Mouse (Mus musculus): ENCODE measurements around the gene Plekha7. TPM values are rescaled to one million over a fixed set of nuclear protein-coding genes. Genes with fewer than 3 reads are reported as not detected.

The Plekha7 gene
- total RNA-seq, 1 experiment from 2014 or later: 0.76 TPM

DNA sequence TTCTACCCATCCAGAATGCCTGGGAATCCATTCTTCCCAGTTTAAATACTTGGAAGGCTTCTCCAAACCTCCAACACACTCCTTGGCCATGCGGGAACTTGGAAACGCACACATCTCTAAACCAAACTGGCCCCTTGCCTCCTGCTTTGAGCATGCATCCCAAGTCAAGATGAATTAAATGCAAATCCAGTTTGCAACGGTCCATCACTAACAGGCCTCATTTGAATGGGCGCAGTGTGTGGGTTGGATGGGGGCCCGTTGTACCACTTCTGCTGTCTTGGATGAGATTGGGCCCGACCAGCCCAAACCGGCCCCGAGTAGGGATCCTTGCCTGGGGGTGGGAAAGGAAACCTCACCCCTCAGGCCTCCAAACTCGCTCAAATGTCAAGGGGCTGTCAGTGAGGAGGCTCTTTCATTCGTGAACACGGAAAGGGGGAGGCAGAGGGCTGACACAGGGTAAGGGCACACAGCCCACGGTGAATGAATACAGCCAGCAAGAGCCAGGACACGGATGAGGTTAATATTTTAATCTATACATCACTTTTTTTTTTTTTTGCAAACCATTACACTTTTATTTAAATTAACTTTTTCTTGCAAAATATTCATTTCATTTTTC lies 185.1 kb downstream of the Plekha7 start:
- no peak for ATAC-seq (replicated peaks; ENCODE audit: insufficient number of reproducible peaks, low FRiP score, low TSS enrichment, poor library complexity, severe bottlenecking)

DNA sequence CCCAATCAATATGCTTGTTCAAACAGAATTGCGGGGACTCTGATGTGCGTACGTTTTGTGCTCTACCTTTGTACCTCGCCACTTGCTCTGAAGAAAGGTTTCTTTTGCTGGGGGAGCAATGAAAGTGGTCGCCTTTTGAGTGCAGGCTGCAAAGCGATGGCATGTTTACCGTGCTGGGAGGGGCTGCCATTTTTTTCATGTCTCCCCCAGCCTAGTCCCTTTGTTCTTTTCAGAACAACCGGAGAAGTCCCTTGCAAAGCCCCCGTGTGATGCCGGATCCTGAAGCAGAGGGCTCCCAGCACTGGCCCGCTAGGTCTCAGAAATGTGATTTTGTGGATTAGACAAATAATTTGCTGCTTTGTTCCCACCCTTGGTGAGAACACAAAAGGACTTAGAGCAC lies 187.0 kb downstream of the Plekha7 start:
- no peak for ATAC-seq (replicated peaks; ENCODE audit: insufficient number of reproducible peaks, low FRiP score, low TSS enrichment, poor library complexity, severe bottlenecking)

DNA sequence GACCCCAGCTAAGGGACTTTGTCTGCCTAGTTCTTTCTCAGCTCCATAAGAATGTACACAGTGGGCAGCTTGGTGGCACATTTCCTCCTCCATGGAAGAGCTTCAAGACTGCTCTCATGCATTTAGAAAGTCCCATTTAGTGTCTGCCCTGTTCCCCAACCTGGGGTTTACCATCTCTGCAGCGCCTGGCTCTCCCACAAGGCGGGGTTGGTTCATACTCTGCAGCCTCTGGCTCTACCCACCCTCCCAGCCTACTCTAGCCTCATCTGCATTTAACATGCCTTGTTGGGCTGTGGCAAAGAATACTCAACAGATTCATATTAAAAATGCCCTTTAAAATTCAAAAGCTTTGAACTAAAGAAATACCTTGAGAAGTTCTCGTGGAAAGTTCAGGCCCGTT lies 187.4 kb downstream of the Plekha7 start:
- ATAC-seq (replicated peaks; ENCODE audit: insufficient number of reproducible peaks, low FRiP score, low TSS enrichment, poor library complexity, severe bottlenecking): no peak

DNA sequence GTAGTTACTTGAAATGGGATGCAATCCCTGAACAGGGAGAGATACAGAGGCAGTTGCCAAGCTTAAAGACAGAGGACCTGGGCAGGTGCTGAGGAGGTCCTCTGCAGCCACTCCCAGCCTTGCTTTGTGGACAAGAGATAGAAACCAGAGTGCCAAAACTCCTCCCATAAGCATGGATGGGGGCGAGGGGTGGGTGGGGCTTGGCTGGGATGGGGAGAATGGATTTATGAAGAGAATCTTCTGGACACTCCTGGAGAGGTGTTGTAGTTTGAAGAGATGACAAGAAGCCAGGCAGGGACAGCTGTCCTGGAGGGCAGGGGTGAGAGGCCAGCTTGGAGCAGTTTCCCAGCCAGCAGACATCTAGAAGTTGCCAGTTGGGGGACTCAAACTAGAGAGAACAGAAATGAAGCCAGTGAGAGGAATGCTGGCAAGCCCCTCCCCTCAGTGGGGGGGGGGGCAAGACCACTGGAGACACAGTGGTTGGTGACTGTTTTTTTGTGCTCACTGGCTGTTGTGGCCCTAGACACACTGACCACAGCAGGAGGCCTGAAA lies 188.8 kb downstream of the Plekha7 start:
- no peak for ATAC-seq (replicated peaks; ENCODE audit: insufficient number of reproducible peaks, low FRiP score, low TSS enrichment, poor library complexity, severe bottlenecking)

DNA sequence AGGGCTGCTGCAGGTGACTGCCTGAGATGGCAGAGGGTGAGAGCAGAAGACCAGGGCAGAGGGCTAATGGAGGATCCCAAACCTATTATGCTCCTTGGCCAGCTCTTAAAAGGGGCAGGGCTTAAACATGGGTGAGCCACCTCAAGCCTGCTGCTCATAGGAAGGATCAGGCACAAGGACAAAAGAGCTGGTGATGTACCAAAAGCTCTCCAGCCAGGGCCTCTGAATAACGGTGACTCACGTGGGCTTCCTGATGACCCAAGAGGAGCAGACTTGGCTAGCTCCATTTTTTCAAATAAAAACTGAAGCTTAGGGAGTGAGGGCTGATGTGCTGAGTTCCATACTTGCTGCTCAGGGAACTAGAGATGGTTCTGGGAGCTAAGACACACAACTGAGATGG lies 192.2 kb downstream of the Plekha7 start:
- no peak for ATAC-seq (replicated peaks; ENCODE audit: insufficient number of reproducible peaks, low FRiP score, low TSS enrichment, poor library complexity, severe bottlenecking)

DNA sequence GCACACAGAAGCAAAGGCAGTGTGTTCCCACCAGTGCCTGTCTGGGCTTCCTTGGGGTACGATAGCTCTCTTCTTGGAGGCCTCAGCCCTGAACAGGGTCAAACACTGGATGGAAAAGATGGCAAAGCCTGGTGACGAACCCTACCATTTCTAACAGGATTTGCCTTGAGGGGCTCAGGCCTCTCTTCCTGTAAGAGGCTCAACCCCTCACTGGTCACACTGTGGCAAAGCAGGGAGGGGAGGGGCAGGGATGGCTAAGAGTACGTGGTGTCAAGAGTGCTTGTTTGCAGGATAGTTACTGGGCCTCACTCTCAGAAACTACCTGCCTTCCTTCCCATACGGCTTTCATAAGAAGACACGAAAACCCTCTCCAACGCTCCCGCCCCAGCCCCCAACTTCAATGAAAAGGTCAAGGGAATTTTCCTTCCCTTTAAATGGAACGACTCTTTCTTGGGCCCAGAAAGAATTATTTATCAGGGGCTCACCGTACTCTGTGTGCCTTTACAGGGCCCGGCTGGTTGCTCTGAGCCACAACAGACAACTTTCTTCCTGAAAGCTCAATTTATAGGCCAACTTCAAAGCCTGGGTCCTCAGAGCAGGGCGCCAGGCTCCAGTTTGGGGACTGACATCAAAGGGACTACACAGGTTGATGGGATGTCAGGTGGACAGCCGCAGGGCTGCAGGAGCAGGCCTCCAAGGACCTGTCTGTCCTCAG lies 192.8 kb downstream of the Plekha7 start:
- ATAC-seq (replicated peaks; ENCODE audit: insufficient number of reproducible peaks, low FRiP score, low TSS enrichment, poor library complexity, severe bottlenecking): no peak

DNA sequence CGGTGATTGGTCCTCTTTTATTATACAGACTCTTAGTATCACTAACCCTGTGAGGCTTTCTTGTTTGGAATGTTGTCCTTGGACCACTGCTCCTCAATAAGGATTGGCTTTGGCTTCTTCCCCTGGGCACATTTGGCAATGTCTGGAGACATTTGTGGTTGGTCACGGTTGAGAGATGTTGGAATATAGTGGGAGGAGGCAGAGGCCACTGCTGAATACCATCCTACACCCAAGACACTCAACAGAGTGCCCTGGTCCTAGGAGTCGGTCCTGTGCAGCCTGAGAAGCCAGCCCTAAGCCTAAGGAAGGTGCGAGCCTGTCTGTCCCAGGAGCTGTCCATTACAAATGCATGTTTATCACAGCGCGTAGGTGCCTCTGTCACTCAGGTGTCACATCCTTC lies 196.6 kb downstream of the Plekha7 start:
- no peak for ATAC-seq (replicated peaks; ENCODE audit: insufficient number of reproducible peaks, low FRiP score, low TSS enrichment, poor library complexity, severe bottlenecking)

DNA sequence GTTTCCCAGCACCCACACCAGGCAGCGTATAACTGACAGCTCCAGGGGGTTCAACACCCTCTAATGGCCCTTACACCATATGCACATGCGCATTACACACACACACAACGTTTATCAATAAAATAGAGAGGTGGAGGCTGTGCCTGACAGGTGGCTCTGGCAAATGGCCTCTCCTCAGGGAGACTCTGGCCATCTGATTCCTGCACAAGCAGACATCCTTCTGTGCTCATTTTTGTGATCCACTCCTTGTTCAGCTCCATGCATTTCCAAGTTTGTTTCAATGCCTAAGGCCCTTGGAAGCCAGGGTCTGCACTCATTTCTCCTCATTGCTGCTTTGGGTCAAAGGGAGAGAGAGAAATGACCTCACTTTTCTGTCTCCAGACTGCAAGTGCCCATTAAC lies 197.5 kb downstream of the Plekha7 start:
- no peak for ATAC-seq (replicated peaks; ENCODE audit: insufficient number of reproducible peaks, low FRiP score, low TSS enrichment, poor library complexity, severe bottlenecking)

DNA sequence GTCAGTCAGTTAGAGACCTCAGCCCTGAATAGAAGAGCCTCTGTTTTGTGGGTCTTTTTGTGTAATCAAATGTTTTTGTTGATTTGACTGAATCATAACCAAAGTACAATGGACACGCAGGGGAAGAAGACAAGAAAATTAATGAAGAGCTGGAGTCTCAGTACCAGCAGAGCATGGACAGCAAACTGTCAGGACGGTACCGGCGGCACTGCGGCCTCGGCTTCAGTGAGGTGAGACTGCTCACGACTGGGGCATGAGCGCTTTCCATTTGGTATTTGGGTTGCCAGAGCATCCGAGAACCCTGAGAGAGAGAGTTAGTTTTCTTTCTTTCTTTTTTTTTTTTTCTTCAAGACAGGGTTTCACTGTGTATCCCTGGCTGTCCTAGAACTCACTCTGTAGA lies 205.1 kb downstream of the Plekha7 start:
- ATAC-seq (replicated peaks; ENCODE audit: insufficient number of reproducible peaks, low FRiP score, low TSS enrichment, poor library complexity, severe bottlenecking): no peak

DNA sequence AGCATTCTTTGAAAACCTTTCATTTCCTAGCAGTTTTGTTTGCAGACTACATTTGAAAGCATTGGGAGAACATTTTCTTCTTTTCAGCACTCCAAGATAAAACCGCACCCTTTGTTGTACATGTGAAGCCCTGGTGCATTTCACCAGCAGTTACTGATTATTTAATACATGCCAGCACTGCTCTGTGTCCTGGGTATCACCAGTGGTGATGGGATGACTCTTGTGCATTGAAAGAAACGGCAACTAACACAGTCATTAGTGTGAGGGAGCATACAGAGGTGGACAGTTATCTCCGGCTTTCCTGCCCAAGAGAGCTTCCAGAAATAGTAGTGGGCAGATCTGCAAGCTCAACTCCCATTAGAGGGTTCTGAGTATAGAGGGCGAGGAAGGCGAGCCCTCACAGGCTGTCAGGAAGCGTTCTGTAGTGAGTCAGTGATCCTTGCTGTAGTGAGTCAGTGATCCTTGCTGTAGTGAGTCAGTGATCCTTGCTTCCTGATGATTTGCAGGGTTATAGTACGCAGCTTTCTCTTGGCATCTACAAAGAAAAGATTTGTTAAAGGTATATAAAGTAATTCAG lies 208.1 kb downstream of the Plekha7 start:
- no peak for ATAC-seq (replicated peaks; ENCODE audit: insufficient number of reproducible peaks, low FRiP score, low TSS enrichment, poor library complexity, severe bottlenecking)

DNA sequence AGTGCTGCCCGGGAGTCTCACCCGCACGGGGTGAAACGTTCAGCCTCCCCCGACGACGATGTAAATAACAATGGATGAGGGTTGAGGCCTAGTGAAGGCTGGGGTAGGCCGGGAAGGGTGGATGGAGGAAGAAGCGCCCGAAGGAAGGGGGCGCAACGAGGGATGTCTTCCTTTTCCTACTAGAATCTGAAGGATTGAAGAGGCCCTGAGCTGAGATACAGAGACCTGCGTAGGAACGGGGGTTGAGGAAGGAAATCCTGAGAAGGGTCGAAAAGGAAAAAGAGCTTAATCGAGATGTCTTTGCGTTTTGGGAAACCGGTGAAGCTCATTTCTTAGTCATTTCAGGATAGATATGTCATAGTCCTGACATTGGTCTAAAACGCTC lies 214.7 kb downstream of the Plekha7 start:
- ATAC-seq (replicated peaks; ENCODE audit: insufficient number of reproducible peaks, low FRiP score, low TSS enrichment, poor library complexity, severe bottlenecking): peak; percentile 46

DNA sequence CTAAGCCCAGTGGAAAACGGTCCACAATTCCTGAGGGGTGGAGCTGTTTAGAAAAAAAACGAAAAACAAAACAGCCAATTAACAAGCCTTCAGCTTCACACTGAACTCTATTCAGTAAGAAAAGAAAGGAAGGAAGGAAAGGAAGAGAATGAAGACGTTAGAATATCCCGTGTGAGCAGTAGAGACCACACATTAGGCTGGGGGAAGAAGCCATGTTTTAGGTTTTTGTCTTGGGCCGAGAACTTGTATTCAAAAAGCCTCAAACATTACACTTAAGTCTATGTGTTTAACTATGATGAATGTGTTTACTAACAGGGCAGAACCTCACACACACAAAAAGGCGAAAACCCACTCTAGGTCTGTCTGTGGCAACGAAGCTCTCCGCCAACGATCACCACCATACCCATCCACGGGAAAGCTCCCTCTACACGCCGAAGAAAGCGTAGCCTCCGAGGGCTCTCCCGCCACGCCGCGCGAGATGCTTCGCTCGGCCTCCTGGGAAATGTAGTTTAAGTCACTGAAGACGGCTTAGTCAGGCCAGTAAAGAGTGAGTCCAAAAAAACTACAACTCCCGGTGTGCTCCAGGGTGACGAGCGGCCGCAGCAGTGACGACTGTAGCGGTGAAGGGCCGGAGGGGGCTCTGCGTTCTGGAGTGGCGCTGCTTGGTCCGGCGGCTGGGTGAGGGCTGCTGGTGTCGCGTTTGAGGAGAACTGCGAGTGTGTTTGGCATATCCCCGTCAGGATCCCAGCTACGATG lies 215.3 kb downstream of the Plekha7 start:
- peak; percentile 99 for ATAC-seq (replicated peaks; ENCODE audit: insufficient number of reproducible peaks, low FRiP score, low TSS enrichment, poor library complexity, severe bottlenecking)

DNA sequence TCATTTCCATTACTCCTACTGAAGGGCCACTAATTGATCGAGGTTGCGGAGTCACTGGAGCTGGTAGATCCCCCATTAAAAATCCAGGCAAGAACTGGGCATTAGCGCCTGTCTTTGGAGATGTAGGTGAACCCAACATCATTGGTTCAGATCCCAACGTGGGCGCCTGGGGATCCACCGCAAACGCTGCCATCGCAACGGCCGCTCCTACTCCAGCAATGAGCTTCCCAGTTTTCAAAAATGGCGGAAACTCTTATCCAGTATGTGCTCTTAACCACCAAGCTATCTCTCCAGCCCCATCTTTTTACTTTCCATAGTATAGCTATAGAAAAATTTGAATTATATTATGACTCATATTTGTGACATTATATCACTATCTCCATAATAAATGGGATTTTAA lies 223.8 kb downstream of the Plekha7 start, which contains the start of gene Gm4353:
Gm4353 (minus strand) TSS at position 270 of the 400 bp plus-strand sequence.
- ATAC-seq (replicated peaks; ENCODE audit: insufficient number of reproducible peaks, low FRiP score, low TSS enrichment, poor library complexity, severe bottlenecking): peak; percentile 80; the same call in 1 of the 2 replicates

Other genes with a start within 250 kb of the Plekha7 start
- gene Gm4353, start 223.7 kb downstream of the Plekha7 start, total RNA-seq (2017): 0.67 to 1.2 TPM (median 0.75 TPM) in 3 replicates
- gene Rps13, start 25.8 kb upstream of the Plekha7 start, total RNA-seq (2017): 1,896 to 2,322 TPM (median 2,106 TPM) in 3 replicates
- gene Pik3c2a, start 135.1 kb upstream of the Plekha7 start, total RNA-seq (2017): 39.6 to 52.8 TPM (median 50.0 TPM) in 3 replicates
- 19.3 to 35.3 TPM (median 33.1 TPM) in 3 replicates for gene Nucb2, start 196.0 kb upstream of the Plekha7 start, total RNA-seq (2017)

Measured in monocyte, adult 5-6 weeks (primary cell).